Mouse (Mus musculus): Measurements from ENCODE around the gene Zfp764. TPM values are rescaled to one million over a fixed set of nuclear protein-coding genes. Genes with fewer than 3 reads are reported as not detected.

Zfp764 gene
- polyA plus RNA-seq, 1 experiment from 2014 or later = 7.5 TPM

DNA sequence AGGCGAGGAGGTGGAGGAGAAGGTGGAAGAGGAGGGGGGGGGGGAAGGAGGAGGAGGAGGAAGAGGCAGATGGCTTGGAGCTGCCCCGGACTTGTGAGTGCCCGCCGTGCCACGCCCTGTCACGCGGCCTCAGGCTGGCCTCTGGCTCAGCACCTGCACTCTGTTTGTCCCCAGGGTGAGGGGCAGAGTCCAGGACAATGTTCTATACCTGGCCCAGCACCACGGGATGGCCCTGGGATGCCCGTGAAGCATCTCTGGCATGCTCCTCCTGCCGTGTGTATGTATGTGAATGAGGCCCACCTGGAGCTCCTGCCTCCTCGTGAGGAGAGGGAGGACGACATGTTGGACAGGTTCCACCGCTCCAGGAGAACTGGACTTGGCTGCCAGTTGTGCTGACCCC lies 45.2 kb downstream of the Zfp764 start:
- no peak overlapping the region for H3K4me3 ChIP-seq (ENCODE audit: low read depth, low read length)
- H3K4me1 ChIP-seq (ENCODE audit: control insufficient read depth, insufficient read depth, low read length) = no peaks in the 10 kb centered on the region
- ATAC-seq (ENCODE audit: insufficient read depth, low FRiP score, low TSS enrichment) (no peak), DNase-seq (ENCODE audit: low spot score) (no peak)
- WGBS = 69% methylated on average over 13 of the region's 13 CpGs
- H3K27me3 ChIP-seq (ENCODE audit: control insufficient read depth, insufficient read depth, low read length) = peaks cover 5% of the 10 kb centered on the region; the same call in 1 of the 2 replicates
- H3K27ac ChIP-seq (ENCODE audit: low read depth, low read length) = no peak overlapping the region
- H3K9ac ChIP-seq (ENCODE audit: low read length) = no peak overlapping the region
- H3K9me3 ChIP-seq (ENCODE audit: control insufficient read depth, low read length) = no peaks in the 10 kb centered on the region
- H3K4me2 ChIP-seq (ENCODE audit: low read depth) = no peak overlapping the region
- H3K36me3 ChIP-seq (ENCODE audit: control insufficient read depth, insufficient read depth, low read length) = no peaks in the 10 kb centered on the region

DNA sequence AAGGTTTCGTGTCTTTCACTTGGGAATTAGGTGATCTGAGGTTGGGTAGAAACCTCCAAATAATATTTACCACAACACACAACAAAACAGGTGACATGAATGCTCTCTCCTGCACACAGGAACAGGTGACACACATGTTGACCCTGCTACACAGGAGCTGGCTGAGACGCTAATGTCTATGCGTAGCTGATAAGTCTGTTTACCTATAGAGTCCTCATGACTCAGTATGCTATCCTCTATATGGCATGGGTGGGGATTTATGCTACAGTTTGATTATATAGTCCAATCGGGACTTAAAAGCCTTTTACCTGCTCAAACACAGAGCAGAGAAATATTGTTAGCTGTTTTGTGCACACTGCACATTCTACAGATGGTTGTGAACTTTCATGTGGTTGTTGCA lies 46.4 kb downstream of the Zfp764 start:
- 81% methylated on average over 4 of the region's 4 CpGs for WGBS
- Histone ChIP-seq H3K36me3 (ENCODE audit: control insufficient read depth, insufficient read depth, low read length) (no peaks in the 10 kb centered on the region), H3K27me3 (ENCODE audit: control insufficient read depth, insufficient read depth, low read length) (peaks cover 5% of the 10 kb centered on the region; the same call in 1 of the 2 replicates), H3K4me2 (ENCODE audit: low read depth) (no peak overlapping the region), H3K9me3 (ENCODE audit: control insufficient read depth, low read length) (no peaks in the 10 kb centered on the region), H3K4me1 (ENCODE audit: control insufficient read depth, insufficient read depth, low read length) (no peaks in the 10 kb centered on the region), H3K27ac (ENCODE audit: low read depth, low read length) (no peak overlapping the region), H3K9ac (ENCODE audit: low read length) (no peak overlapping the region), H3K4me3 (ENCODE audit: low read depth, low read length) (no peak overlapping the region)
- ATAC-seq (ENCODE audit: insufficient read depth, low FRiP score, low TSS enrichment) (no peak), DNase-seq (ENCODE audit: low spot score) (no peak)

DNA sequence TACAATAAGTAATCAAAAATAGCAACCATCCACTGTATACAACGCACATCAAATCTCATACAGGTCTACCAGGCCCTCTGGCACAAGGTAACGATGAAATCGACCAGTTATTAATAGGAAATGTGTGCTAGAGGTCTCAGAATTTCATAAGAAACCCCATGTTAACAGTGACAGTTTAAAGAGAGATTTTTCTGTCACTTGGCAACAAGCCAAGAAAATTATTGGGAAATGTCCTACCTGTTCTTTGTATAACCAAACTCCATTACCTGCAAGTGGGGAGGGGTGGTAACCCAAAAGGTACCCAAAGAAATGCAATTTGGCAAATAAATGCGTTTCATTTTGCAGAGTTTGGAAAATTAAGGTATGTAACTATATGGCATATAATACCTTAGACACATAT lies 48.1 kb downstream of the Zfp764 start:
- no peak for DNase-seq (ENCODE audit: low spot score)
- H3K9ac ChIP-seq (ENCODE audit: low read length) = no peak overlapping the region
- no peak overlapping the region for H3K4me3 ChIP-seq (ENCODE audit: low read depth, low read length)
- H3K27ac ChIP-seq (ENCODE audit: low read depth, low read length) = no peak overlapping the region
- no peak for ATAC-seq (ENCODE audit: insufficient read depth, low FRiP score, low TSS enrichment)
- H3K27me3 ChIP-seq (ENCODE audit: control insufficient read depth, insufficient read depth, low read length) = peaks cover under 1% of the 10 kb centered on the region; the same call in 1 of the 2 replicates
- no peaks in the 10 kb centered on the region for H3K9me3 ChIP-seq (ENCODE audit: control insufficient read depth, low read length)
- H3K36me3 ChIP-seq (ENCODE audit: control insufficient read depth, insufficient read depth, low read length) = no peaks in the 10 kb centered on the region
- WGBS = 76% methylated on average over 4 of the region's 4 CpGs
- H3K4me1 ChIP-seq (ENCODE audit: control insufficient read depth, insufficient read depth, low read length) = no peaks in the 10 kb centered on the region
- H3K4me2 ChIP-seq (ENCODE audit: low read depth) = no peak overlapping the region

DNA sequence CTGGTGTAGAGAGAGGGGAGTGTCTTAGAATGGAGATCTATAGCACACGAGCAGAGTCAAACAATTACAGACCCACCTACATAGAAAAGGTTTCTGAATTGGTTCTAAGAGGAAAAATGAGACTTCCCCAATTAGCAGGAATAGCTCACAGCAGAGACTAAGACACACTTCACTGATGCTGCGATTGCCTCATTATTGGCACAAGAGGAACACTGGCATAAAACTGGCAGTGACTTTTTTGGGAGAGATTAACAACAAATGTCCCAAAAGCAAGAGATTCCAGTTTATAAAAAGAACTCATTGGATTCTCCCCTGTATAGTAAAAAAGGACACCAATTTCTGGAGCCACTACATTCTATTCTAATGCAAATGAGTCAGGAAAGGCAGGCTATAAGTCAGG lies 48.8 kb downstream of the Zfp764 start:
- Histone ChIP-seq H3K36me3 (ENCODE audit: control insufficient read depth, insufficient read depth, low read length) (no peaks in the 10 kb centered on the region), H3K9me3 (ENCODE audit: control insufficient read depth, low read length) (no peaks in the 10 kb centered on the region), H3K27me3 (ENCODE audit: control insufficient read depth, insufficient read depth, low read length) (no peaks in the 10 kb centered on the region), H3K4me1 (ENCODE audit: control insufficient read depth, insufficient read depth, low read length) (no peaks in the 10 kb centered on the region), H3K4me2 (ENCODE audit: low read depth) (no peak overlapping the region), H3K27ac (ENCODE audit: low read depth, low read length) (no peak overlapping the region), H3K4me3 (ENCODE audit: low read depth, low read length) (no peak overlapping the region), H3K9ac (ENCODE audit: low read length) (no peak overlapping the region)
- DNase-seq (ENCODE audit: low spot score) (no peak), ATAC-seq (ENCODE audit: insufficient read depth, low FRiP score, low TSS enrichment) (no peak)
- 73% methylated on average over 2 of the region's 2 CpGs for WGBS

DNA sequence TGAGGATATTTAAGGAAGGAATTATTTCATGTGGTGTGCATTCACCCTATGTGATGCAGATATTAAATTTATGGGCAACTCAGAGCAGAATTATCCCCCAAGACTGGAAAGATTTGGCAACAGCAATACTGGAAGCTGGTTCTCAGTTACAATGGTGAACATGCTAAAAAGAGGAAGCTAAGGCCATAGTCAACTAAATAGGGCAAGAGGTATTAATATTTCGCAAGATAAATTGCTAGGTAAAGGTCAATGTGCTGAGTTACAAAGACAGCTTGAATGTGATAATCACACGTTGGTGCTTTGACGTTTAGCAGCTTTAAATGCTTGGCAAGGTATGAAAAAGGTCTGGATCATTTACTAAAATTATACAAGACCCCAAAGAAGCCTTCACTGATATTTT lies 50.8 kb downstream of the Zfp764 start:
- ATAC-seq (ENCODE audit: insufficient read depth, low FRiP score, low TSS enrichment) (no peak), DNase-seq (ENCODE audit: low spot score) (no peak)
- Histone ChIP-seq H3K4me2 (ENCODE audit: low read depth) (no peak overlapping the region), H3K9ac (ENCODE audit: low read length) (no peak overlapping the region), H3K4me3 (ENCODE audit: low read depth, low read length) (no peak overlapping the region), H3K4me1 (ENCODE audit: control insufficient read depth, insufficient read depth, low read length) (no peaks in the 10 kb centered on the region), H3K9me3 (ENCODE audit: control insufficient read depth, low read length) (no peaks in the 10 kb centered on the region), H3K27me3 (ENCODE audit: control insufficient read depth, insufficient read depth, low read length) (no peaks in the 10 kb centered on the region), H3K27ac (ENCODE audit: low read depth, low read length) (no peak overlapping the region), H3K36me3 (ENCODE audit: control insufficient read depth, insufficient read depth, low read length) (no peaks in the 10 kb centered on the region)
- 63% methylated on average over 3 of the region's 3 CpGs for WGBS

Other genes with a start within 250 kb of the Zfp764 start
- 91.6 and 92.0 TPM in 2 replicates for gene Cd2bp2, start 210.8 kb downstream of the Zfp764 start, polyA plus RNA-seq (2014; fragmentation: Nextera tagmentation; extraction: Ambion mirVana)
- gene Tbc1d10b, start 198.4 kb downstream of the Zfp764 start, polyA plus RNA-seq (2014; fragmentation: Nextera tagmentation; extraction: Ambion mirVana) = 23.9 and 28.8 TPM in 2 replicates
- 87.1 and 113 TPM in 2 replicates for gene Mylpf, start 197.9 kb downstream of the Zfp764 start, polyA plus RNA-seq (2014; fragmentation: Nextera tagmentation; extraction: Ambion mirVana)
- gene Zfp553, start 173.8 kb downstream of the Zfp764 start, polyA plus RNA-seq (2014; fragmentation: Nextera tagmentation; extraction: Ambion mirVana) = 28.7 and 31.4 TPM in 2 replicates
- gene Sept1, start 173.7 kb downstream of the Zfp764 start, polyA plus RNA-seq (2014; fragmentation: Nextera tagmentation; extraction: Ambion mirVana) = 19.6 and 22.0 TPM in 2 replicates
- 53.2 and 54.5 TPM in 2 replicates for gene Zfp771, start 162.5 kb downstream of the Zfp764 start, polyA plus RNA-seq (2014; fragmentation: Nextera tagmentation; extraction: Ambion mirVana)
- gene Dctpp1, start 146.1 kb downstream of the Zfp764 start, polyA plus RNA-seq (2014; fragmentation: Nextera tagmentation; extraction: Ambion mirVana) = 205 and 228 TPM in 2 replicates
- gene Sephs2, start 132.8 kb downstream of the Zfp764 start, polyA plus RNA-seq (2014; fragmentation: Nextera tagmentation; extraction: Ambion mirVana) = 78.0 and 79.2 TPM in 2 replicates
- 1.2 and 1.4 TPM in 2 replicates for gene Itgal, start 110.6 kb downstream of the Zfp764 start, polyA plus RNA-seq (2014; fragmentation: Nextera tagmentation; extraction: Ambion mirVana)
- 5.1 and 7.0 TPM in 2 replicates for gene Zfp768, start 61.2 kb downstream of the Zfp764 start, polyA plus RNA-seq (2014; fragmentation: Nextera tagmentation; extraction: Ambion mirVana)
- 9.4 and 9.8 TPM in 2 replicates for gene Zfp747, start 30.8 kb downstream of the Zfp764 start, polyA plus RNA-seq (2014; fragmentation: Nextera tagmentation; extraction: Ambion mirVana)
- gene 9130019O22Rik, start 19.7 kb downstream of the Zfp764 start, polyA plus RNA-seq (2014; fragmentation: Nextera tagmentation; extraction: Ambion mirVana) = 6.5 and 8.9 TPM in 2 replicates
- gene E430018J23Rik, start 13.2 kb downstream of the Zfp764 start, polyA plus RNA-seq (2014; fragmentation: Nextera tagmentation; extraction: Ambion mirVana) = 7.1 and 8.1 TPM in 2 replicates
- gene Zfp688, start 15.2 kb upstream of the Zfp764 start, polyA plus RNA-seq (2014; fragmentation: Nextera tagmentation; extraction: Ambion mirVana) = 31.6 and 33.9 TPM in 2 replicates
- 11.7 and 16.4 TPM in 2 replicates for gene Zfp689, start 42.3 kb upstream of the Zfp764 start, polyA plus RNA-seq (2014; fragmentation: Nextera tagmentation; extraction: Ambion mirVana)
- gene Prr14, start 52.8 kb upstream of the Zfp764 start, polyA plus RNA-seq (2014; fragmentation: Nextera tagmentation; extraction: Ambion mirVana) = 55.5 and 71.8 TPM in 2 replicates
- 15.4 and 17.1 TPM in 2 replicates for gene Fbrs, start 72.4 kb upstream of the Zfp764 start, polyA plus RNA-seq (2014; fragmentation: Nextera tagmentation; extraction: Ambion mirVana)
- gene Srcap, start 105.2 kb upstream of the Zfp764 start, polyA plus RNA-seq (2014; fragmentation: Nextera tagmentation; extraction: Ambion mirVana) = 58.3 and 66.0 TPM in 2 replicates
- 18.4 TPM in 2 replicates for gene Gm42715, start 112.8 kb upstream of the Zfp764 start, polyA plus RNA-seq (2014; fragmentation: Nextera tagmentation; extraction: Ambion mirVana)
- 6.9 and 9.2 TPM in 2 replicates for gene Tmem265, start 154.6 kb upstream of the Zfp764 start, polyA plus RNA-seq (2014; fragmentation: Nextera tagmentation; extraction: Ambion mirVana)
- gene Phkg2, start 166.5 kb upstream of the Zfp764 start, polyA plus RNA-seq (2014; fragmentation: Nextera tagmentation; extraction: Ambion mirVana) = 45.1 and 55.1 TPM in 2 replicates
- gene Ccdc189, start 181.8 kb upstream of the Zfp764 start, polyA plus RNA-seq (2014; fragmentation: Nextera tagmentation; extraction: Ambion mirVana) = 12.2 and 12.8 TPM in 2 replicates
- 45.3 and 50.9 TPM in 2 replicates for gene Rnf40, start 181.9 kb upstream of the Zfp764 start, polyA plus RNA-seq (2014; fragmentation: Nextera tagmentation; extraction: Ambion mirVana)
- gene Zfp629, start 209.0 kb upstream of the Zfp764 start, polyA plus RNA-seq (2014; fragmentation: Nextera tagmentation; extraction: Ambion mirVana) = 34.5 and 37.9 TPM in 2 replicates